Mouse (Mus musculus) gastrocnemius, postnatal 36 days (tissue): Measurements from ENCODE around the gene Nln. TPM values are rescaled to one million over a fixed set of nuclear protein-coding genes. Genes with fewer than 3 reads are reported as not detected.

ENCODE experiments used
- DNase-seq, 2 experiments: peaks; one replicate each; pipeline ENCODE4 v3.0.0; 2022
- intact Hi-C: fragments of 180-260 bp; cut with DNase I; formaldehyde crosslinking; loops from one replicate; pipeline ENCODE4 v1.15.1; 2025
- long read RNA-seq, 2 experiments: library from polyadenylated mRNA; stranded (forward); transcript quantifications; one replicate each; pipeline ENCODE4 v2.0.0; 2021
- total RNA-seq, 2 experiments: library from RNA; stranded (reverse); gene quantifications; 2 replicates each; pipeline ENCODE4 v1.2.3; 2021

Nln gene
- total RNA-seq: 1 to 10 TPM; 6.9 to 8.2 TPM
- long read RNA-seq, experiment 1, full-length matches to known transcripts: 2 of 3 reads
- long read RNA-seq, experiment 1, partial matches to known transcripts: 0 of 3 reads
- long read RNA-seq, experiment 1, other reads (novel, unspliced or antisense): 1 of 3 reads
- long read RNA-seq, experiment 2, full-length matches to known transcripts: 7 of 9 reads
- long read RNA-seq, experiment 2, partial matches to known transcripts: 1 of 9 reads
- long read RNA-seq, experiment 2, other reads (novel, unspliced or antisense): 1 of 9 reads

DNA sequence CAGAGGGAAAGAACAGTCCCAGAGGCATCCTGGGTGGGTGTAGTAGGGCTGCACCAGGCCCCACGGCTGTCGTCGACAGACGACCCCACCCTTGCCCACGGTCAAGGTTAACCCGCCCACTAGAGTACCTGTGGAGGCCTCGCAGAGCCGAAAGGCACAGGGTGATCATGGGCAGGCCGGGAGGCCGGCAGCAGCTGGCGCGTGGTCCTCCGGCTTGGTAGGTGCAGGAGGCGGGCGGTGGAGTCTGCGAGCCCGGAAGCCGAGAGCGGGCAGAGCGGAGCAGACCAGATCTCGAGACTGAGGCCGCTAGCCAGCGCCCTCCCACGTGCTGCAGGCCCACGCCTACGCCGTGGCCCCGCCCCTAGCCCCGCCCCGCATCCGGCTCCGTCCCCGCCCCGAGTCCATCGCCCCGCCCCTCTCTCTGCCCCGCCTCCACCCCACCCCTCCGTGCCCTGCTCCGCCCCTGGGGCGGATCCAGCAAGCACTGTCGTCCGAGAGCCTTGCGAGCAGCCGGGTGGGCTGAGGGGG, at the start of gene Nln, which contains the start of gene Sgtb:
TSS of gene Nln (minus strand) at position 327 of the 528 bp plus-strand sequence.
TSS of gene Sgtb (plus strand) at position 454 of the 528 bp plus-strand sequence.
- intact Hi-C loops: no loop called here
- DNase-seq: peak; percentile 75 to 76

DNA sequence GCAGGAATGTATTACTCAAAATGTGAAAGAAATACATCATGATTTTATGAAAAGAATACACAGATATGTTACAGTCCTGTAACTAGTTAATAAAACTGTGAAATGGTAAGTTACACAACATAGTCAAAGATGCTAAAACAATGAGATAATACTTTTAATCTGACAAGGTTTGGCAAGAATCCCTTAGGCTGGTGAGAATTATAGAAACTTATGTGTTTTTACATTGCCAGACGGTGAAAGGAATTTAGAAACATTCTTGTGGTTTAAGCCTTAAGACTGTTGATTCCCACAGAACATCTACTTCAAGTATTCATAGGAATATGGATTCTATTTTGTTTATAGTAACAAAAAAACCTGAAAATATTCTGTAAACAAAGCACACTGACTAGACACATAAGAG, 46.3 kb upstream of the Nln start:
- intact Hi-C loops: no loop called here
- DNase-seq: no peak

DNA sequence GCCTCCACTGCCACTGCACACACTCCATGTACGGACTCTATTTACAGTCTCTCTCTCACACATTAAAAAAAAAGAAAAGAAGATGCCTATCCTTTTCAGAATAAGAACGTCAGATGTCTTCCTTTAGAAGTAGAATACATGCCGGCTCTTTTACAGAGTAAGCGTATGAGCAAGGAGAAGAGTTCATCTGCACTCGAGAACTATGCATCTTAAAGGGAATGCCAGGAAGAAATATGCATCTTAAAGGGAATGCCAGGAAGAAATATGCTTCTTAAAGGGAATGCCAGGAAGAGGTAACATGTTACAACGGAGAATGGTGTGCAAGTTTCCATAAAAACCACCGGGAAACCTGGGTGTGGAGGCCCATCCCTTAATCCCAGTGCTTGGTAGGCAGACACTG, 45.7 kb upstream of the Nln start:
- intact Hi-C loops: no loop called here
- DNase-seq: no peak

DNA sequence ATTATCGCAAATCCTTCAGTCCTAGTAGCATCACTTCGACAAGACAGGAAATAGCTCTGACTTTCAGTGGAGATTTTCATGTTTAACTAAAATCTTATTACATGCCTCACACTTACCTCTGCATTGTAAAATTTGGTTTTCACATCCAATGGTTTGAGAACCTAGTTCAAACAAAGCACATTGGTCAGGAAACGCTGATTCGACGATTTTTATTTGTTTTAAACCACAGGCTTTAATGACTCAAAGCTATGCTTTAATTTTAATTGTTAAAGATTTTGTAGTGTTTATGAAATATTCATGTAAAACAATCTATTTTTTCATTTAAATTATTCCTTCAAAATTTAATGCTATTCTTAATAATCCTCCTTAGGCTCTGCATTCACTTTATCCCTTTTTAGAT, 44.8 kb upstream of the Nln start:
- intact Hi-C loops: no loop called here
- no peak for DNase-seq

DNA sequence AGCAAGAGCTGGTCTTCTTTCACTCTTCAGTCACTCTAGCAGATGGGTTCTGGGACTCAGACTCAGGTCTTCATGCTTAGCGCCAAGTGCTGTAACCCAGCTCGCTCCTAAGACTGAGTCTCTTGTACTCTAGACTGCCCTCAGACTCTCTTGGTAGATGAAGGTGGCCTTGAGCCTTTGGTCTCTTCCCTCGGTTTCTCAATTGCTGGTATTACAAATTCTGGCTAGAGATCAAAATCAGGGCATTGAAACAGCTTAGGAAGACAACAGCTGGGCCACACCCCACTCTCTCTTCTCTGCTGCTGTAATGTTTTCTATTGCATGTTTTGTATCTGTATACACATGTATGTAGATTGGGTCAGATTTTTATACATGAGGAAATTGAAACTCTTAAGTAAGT, 36.2 kb upstream of the Nln start:
- intact Hi-C loops: no loop called here
- DNase-seq: no peak

GRCm38 (mm10) chr13:104144871-104145270, 35.5 kb upstream of the Nln start:
- no peak for DNase-seq
- intact Hi-C loops: no loop called here

DNA sequence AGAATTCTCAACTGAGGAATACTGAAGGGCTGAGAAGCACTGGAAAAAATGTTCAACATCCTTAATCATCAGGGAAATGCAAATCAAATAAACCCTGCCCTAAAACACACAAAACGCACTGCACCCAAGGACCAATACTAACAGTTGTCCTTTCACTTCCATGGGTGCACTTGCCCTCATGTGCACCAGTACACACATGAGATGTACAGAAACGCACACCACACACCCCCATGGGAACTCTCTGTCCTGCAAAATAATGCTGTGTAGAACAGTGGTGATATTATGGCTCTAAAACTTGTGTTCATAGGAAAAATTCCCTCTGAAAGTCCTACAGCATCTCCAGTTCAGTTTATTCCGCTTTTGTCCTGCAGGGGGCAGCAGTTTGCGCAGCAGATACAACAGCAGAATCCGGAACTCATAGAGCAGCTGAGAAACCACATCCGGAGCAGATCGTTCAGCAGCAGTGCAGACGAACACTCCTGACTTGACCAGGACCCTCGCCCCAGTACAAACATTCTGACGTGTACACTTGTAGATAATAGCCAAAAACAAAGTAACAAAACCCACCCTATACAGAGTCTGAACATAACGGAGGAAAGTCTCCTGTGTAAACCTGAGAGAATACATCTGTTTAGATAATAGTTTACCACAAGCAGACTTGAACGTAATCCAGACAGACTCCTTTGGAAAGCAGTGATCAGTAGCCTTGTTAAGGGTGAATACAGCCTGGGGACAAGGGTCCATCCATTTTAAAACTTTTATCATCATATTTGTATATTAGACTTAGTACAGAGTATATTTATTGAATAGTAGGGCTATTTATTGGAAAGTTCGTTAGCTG, 30.2 kb upstream of the Nln start:
- DNase-seq: peak; percentile 53 to 64
- intact Hi-C loops: no loop called here

GRCm38 (mm10) chr13:104134510-104135085, 25.2 kb upstream of the Nln start:
- intact Hi-C loops: no loop called here
- DNase-seq: no peak

DNA sequence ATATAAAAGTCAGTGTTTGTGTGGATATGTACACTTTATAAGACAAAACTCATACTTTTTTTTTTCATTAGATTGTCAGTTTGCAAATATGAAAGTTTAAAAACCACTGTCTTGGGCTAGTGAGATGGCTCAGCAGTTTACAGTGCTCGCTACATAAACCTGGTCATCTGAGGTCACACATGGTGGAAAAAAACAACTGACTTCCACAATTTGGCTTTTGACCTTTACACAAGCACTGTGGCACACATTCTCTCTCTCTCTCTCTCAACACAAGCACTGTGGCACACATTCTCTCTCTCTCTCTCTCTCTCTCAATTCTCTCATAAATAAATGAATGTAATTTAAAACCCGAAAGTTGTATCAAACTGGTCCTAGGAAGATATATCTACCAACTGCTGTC, 23.1 kb upstream of the Nln start:
- intact Hi-C loops: no loop called here
- DNase-seq: no peak

- DNase-seq: no peak
- intact Hi-C loops: no loop called here
These were observed 14.4 kb upstream of the Nln start for GRCm38 (mm10) chr13:104123662-104124381.

DNA sequence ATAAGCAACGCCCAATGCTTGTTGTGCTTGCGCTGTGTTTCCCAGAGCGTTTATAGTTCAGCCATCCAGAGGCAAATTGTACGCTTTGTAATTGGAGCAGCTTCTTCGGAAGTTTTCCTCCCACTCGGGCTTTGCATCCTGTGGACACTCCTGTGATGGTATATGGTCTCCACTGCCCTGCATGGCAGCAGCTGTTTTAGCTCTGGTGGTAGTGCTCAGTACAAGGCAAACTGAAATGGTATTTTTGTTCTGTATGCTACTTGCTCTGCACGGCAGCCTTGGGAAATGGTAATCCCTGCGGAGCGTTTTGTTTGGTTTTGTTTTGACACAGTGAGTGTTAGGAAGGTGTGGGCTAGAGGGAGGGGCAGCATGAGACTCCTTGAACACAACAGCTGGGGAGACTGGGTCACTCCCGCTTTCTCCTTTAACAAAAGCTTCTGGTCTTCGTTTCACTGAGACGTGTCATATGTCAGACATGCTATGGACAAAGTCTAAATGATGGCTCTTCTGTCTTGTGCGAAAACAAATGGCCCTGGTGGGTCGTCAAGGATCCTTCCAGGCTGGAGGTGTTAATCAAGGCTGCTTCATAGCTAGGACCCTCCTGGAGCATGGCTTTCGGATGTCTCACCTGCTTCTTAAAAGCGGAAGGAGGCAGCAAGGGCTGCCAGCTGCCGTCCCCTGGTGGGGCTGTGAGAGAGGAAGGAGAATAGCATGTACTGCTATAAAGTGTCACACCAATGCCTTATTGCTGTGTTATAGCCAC, 12.8 kb upstream of the Nln start:
- intact Hi-C loops: no loop called here
- DNase-seq: no peak

- no peak for DNase-seq
- intact Hi-C loops: no loop called here
These were observed 5.4 kb upstream of the Nln start for GRCm38 (mm10) chr13:104114827-104115226.

- DNase-seq: no peak
- intact Hi-C loops: no loop called here
These were observed 4.4 kb upstream of the Nln start for GRCm38 (mm10) chr13:104113782-104114181.

- DNase-seq: no peak
- intact Hi-C loops: no loop called here
These were observed 3.0 kb upstream of the Nln start for GRCm38 (mm10) chr13:104112266-104112900.

- intact Hi-C loops: no loop called here
- no peak for DNase-seq
These were observed 1.1 kb upstream of the Nln start for GRCm38 (mm10) chr13:104110526-104110925.

- intact Hi-C loops: no loop called here
- peak; percentile 8 to 25 for DNase-seq
These were observed 555 bp upstream of the Nln start for GRCm38 (mm10) chr13:104109816-104110521.

DNA sequence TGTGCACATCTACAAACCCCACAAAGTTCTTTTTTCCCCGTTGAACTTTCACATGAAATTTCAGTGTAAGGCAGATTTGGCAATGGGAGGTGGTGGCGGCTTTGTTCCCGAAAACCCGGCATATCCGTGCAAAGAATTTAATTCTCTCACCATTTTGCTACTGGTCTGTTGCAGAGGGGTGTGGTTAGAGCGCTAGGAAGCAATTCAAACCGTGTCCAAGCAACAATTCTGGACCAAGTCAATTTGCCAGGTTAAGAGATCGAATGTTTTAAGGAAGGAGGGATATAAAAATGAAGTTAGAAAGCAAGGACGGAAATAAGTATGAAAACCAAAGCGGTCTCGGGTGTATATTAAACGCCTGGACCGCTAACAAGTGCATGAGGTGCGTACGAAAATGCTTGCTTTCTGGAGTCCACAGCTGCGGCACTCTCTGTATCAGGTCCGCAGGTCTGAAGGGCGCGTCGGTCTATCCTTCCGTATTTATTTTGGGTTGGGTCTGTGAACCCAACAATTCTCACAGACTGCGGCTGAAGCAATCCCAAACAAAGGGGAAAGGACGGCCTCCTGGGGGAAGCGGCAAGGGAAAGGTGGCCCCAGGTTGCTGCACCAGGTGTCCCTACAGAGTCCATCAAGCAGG, 645 bp downstream of the Nln start:
- intact Hi-C loops: no loop called here
- no peak for DNase-seq

DNA sequence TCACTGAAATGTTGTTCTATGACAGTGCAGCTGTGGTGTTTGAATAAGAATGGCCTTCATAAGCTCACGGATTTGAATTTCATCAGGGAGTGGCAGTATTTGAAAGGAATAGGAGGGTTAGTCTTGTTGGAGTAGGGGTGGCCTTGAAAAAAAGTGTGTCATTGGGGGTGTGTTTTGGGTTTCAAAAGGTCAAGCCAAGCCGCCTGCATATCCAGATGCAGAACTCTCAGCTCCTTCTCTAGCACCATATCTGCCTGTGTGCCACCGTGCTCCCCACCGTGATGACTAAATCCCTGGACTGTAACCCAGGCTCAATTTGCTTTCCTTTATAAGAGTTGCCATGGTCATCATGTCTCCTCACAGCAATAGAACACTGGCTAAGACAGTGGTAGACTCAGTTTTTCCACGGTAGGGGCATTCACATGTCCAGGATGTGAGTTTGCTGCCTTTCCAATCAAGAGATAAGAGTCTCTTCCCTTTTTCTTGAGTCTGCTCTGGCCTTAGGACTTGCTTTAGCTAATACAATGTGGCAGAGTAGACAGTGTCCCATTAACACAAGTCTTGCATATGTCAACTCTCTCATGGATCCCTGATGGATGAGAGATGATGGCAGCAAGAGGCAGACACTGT, 7.7 kb downstream of the Nln start:
- intact Hi-C loops: no loop called here
- no peak for DNase-seq
